Mouse (Mus musculus) embryonic fibroblast, embryonic 13.5 days (primary cell): ENCODE measurements around the gene Tnxb.

Experiments
- CTCF ChIP-seq: IDR thresholded peaks from 2 replicates; pipeline ENCODE4 v1.5.1; 2011; ENCODE audit warnings: mild to moderate bottlenecking, control low read depth, low read length, moderate library complexity, borderline replicate concordance; ENCODE audit not compliant: insufficient read depth
- POLR2A ChIP-seq: IDR thresholded peaks from 2 replicates; pipeline ENCODE4 v1.6.1; 2011; ENCODE audit warnings: low read depth, mild to moderate bottlenecking, control low read depth, low read length, moderate library complexity

DNA sequence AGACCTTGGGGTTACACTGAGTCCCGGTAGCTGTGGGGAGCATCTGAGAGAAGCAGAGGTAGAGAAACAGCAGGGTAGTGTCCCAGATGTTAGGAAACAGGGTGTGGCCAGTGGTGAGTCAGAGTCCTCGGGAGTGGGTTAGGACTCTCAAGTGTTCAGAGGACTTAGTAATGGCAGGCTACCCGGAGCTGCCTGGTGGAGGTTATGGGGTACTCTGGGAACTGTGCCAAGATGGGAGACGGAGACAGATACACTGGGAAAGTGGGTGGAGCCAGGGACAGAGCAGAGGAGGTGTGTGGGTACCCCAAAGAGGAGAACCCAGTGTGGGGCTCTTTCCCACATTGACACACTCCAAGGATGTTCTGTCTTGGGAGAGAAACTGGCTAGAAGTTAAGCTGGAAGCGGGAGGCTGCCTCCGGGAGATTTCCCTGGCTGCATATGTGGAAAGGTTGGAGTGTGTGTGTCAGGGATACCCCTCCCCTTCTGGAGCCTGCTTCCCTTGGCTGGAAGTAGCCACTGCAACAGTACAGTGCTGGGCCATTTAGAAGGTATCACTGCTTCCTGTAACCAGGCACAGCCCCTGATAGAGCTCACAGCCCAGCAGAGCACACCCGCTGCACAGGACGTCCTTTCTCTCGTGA lies 14.0 kb downstream of the Tnxb start:
- TF ChIP-seq POLR2A: no peak
- no peak for TF ChIP-seq CTCF
